Mouse (Mus musculus) urinary bladder, adult 18-20 months (tissue): ENCODE measurements around the gene Lhx5.

ENCODE experiments used
- DNase-seq, 2 experiments: peaks; one replicate each; pipeline ENCODE4 v3.0.0; 2022; ENCODE audit warnings: low spot score in 2 of 2, mixed read lengths in 2 of 2

Lhx5 gene

GRCm38 (mm10) chr5:120432486-120433015 is 1.1 kb downstream of the Lhx5 start:
- DNase-seq, result no peak

GRCm38 (mm10) chr5:120433135-120433760 is 1.7 kb downstream of the Lhx5 start:
- DNase-seq, result no peak

- no peak for DNase-seq
These were observed 2.8 kb downstream of the Lhx5 start for GRCm38 (mm10) chr5:120434231-120434735.

- DNase-seq, result no peak
These were observed 3.6 kb downstream of the Lhx5 start for GRCm38 (mm10) chr5:120435006-120435681.

GRCm38 (mm10) chr5:120435731-120436501 is 4.4 kb downstream of the Lhx5 start:
- DNase-seq, result no peak

GRCm38 (mm10) chr5:120436885-120437495 is 5.5 kb downstream of the Lhx5 start:
- DNase-seq, result no peak

- DNase-seq, result no peak
These were observed 6.0 kb downstream of the Lhx5 start for GRCm38 (mm10) chr5:120437539-120437938.

GRCm38 (mm10) chr5:120437986-120438385 is 6.5 kb downstream of the Lhx5 start:
- DNase-seq, result no peak

- DNase-seq, result no peak
These were observed 7.0 kb downstream of the Lhx5 start for GRCm38 (mm10) chr5:120438469-120438868.

GRCm38 (mm10) chr5:120438991-120439710 is 7.7 kb downstream of the Lhx5 start:
- DNase-seq, result no peak

GRCm38 (mm10) chr5:120439887-120440670 is 8.6 kb downstream of the Lhx5 start:
- no peak for DNase-seq

GRCm38 (mm10) chr5:120440733-120441132 is 9.2 kb downstream of the Lhx5 start:
- DNase-seq, result peak; percentile 67 to 93

GRCm38 (mm10) chr5:120447305-120447704 is 15.8 kb downstream of the Lhx5 start:
- DNase-seq, result no peak

GRCm38 (mm10) chr5:120454756-120455337 is 23.3 kb downstream of the Lhx5 start:
- DNase-seq, result no peak

GRCm38 (mm10) chr5:120456253-120456652 is 24.8 kb downstream of the Lhx5 start:
- DNase-seq, result no peak

- DNase-seq, result no peak
These were observed 25.5 kb downstream of the Lhx5 start for GRCm38 (mm10) chr5:120456841-120457554.

- DNase-seq, result no peak
These were observed 26.1 kb downstream of the Lhx5 start for GRCm38 (mm10) chr5:120457628-120458027.

GRCm38 (mm10) chr5:120459133-120459532 is 27.6 kb downstream of the Lhx5 start:
- DNase-seq, result no peak

- DNase-seq, result no peak
These were observed 30.4 kb downstream of the Lhx5 start for GRCm38 (mm10) chr5:120461902-120462301.
